Mouse (Mus musculus) small intestine, adult 2 months (tissue): ENCODE results near the gene Smr3a.

ENCODE experiments used
- CTCF ChIP-seq: fragments of 200-500 bp; IDR thresholded peaks from 2 replicates; pipeline ENCODE4 v1.5.1; 2012; ENCODE audit warnings: low read depth, mild to moderate bottlenecking, control low read depth, inconsistent platforms, low read length, moderate library complexity, mixed read lengths; ENCODE audit not compliant: insufficient replicate concordance, insufficient read length; ENCODE audit errors: extremely low read depth
- POLR2A ChIP-seq: fragments of 200-500 bp; IDR thresholded peaks from 2 replicates; pipeline ENCODE4 v1.6.1; 2012; ENCODE audit warnings: low read depth, mild to moderate bottlenecking, control low read depth, inconsistent platforms, low read length, moderate library complexity

DNA sequence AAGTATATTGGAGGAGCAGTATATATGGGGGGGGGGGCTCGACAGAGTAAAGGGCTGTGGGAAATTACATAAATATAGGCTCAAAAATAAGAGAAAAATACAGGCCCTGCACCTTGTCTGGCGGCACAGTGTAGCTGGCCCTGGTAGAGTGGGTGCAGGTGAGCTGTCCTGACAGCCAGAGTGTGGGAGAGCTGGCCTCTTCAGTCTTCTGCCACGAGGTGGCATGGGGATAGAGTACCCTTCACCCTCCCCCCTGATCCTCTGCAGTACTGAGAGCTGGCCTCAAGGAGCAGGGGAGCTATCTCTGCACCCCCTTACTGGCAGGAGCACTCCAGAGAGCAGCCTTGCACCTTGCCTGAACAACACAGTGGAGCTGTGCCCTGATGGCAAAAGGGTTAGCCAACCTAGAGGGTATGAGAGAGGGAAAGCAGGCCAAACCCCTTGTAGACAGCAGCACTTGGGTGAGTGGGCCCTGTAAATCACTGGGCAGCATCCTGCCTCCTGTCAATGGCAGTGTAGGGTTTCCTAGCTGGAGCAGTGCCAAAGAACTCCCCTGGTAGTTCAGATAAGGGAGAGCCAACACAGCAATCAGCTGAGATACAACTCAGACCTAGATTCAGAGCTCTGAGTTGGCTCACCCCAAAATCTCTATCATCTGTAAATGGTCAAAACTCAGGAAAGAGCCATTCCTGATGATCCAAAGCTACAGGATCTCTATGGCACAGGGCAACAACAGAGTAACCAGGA lies 19.7 kb upstream of the Smr3a start:
- TF ChIP-seq CTCF (no peak), POLR2A (no peak)
